Mouse (Mus musculus) lung, postnatal 4 days (tissue): ENCODE data around the gene Sept8.

Source experiments
- DNase-seq, 2 experiments: peaks; one replicate each; pipeline ENCODE4 v3.0.0; 2021

Sept8 gene

DNA sequence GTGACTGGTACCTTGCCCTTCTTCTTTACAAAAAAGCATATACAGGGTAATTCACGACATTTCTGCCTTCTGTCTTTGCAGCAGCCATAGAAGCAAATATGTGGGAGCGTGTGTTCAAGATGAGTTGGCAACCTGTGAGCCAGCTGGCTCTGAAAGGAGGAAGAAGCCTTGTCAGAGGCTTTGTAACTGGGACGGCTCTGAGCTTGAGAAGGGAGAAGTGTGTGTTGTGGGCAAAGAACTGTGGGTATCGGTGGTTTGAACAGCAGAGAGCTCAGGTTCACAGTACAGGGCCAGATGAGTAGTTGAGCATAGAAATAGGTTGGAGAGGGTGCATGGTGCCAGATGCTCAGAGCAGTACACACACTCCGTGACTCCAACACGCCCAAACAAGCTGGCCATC, 22.1 kb upstream of the Sept8 start:
- no peak for DNase-seq

DNA sequence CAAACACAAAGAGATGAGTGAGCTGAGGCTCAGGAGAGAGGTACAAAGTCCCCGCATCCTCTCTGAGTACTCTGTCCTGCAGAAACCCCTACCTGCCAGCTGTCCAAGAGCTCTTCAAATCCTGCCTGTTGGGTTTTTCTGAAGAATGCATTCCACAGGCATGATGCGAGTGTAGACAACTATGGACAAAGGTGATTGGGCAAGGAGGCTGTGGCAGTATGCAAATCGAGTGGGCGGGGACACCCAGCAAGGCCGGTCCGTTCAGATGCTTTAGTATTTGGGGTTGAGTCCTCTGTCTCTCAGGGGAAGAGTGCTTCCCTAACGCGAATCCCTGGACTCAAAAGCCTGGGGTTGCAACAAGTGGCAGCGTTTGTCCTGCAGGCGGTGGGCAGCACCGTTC, 18.5 kb upstream of the Sept8 start:
- DNase-seq: peak; percentile 67 to 80

GRCm38 (mm10) chr11:53502039-53502765, 16.9 kb upstream of the Sept8 start:
- no peak for DNase-seq

DNA sequence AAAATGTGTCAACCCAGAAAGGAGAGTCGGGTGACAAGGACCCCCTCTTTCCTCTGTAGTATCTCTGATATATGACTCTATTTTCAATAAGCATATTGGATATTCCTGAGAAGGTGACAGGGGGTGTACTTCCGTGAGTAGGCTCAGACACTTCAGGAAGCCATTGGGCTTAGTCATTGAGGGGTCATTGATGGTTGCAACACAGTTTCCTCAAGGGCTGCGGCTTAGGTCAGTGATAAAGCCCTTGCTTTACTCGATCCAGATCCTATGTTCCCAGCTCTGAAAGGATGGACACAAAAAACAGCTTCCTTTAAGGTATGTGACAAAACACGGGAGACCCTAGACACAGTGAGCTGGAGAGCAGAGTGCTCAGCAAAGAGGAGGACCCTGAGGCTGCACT, 15.3 kb upstream of the Sept8 start:
- DNase-seq: no peak

- no peak for DNase-seq
These were observed 14.7 kb upstream of the Sept8 start for GRCm38 (mm10) chr11:53504376-53504775.

DNA sequence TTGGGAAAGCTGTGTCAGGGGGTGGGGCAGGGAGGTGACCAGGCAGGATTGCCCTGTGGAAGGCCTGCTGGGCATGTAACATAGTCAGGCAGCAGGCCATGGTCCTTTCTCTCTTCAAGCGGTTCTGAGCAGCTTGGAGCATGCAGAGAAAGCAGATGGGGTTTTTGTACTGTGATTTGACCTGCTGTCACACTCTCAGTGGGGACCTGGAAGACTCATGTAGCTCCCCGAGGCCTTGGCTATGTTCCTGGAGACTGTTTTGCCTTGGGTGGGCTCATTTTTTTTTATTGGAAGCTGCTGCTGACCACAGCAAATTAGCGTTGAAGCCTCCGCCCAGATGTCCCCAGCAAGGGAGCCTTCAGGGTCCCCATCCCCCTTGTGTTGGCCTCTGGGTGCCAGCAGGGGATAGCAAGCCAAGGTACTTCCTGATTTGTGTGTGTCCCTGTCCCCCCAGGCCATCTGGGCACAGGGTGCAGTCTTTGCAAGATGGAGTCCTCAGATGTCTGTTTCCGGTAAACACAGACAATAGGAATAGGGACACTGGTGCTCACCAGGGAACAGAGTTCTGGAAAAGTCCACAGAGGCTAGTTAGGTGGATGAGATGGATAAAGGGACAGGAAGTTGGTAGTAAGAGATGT, 13.9 kb upstream of the Sept8 start:
- no peak for DNase-seq

GRCm38 (mm10) chr11:53507098-53507805, 11.8 kb upstream of the Sept8 start:
- DNase-seq: no peak

GRCm38 (mm10) chr11:53508152-53508551, 10.9 kb upstream of the Sept8 start:
- peak in 1 of 2 experiments; percentile 54 for DNase-seq

DNA sequence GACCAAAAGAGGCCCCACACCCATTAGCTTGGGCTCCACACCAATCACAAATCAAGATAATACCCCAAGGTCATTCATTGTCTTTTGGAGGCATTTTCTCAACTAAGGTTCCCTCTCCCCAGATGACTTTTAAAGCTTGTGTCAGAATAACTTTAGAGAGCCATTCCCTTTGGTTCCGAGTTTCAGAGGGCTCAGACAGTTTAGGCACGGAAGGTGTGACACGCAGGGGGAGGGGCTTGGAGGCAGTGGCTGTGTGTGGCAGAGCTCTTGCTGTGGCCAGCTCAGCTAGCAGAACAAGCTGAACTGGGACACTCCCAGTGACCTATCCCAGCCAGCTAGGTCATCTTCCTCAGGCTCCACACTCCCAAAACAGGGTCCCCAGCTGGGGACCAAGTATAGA, 10.5 kb upstream of the Sept8 start:
- no peak for DNase-seq

DNA sequence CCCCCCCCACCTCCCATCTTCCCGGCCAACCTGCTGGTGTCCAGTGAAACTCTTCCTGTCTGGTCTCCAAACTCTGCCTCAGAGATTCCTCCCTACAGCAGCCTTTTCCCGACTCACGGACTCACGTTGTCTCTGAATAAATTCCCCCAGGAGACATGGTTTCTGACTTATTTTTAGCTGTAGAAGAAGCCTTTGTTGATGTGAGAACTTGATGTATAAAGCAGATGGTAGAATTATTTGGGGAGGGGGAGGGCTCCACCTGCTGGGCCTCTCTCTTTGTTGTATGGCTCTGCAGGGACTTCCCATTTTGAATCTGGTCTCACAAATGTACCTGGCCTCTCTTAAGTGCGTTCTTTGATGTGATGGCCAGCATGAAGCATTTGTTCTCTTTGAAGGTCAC, 8.7 kb upstream of the Sept8 start:
- DNase-seq: no peak

- peak; percentile 35 to 58 for DNase-seq
These were observed 2.1 kb upstream of the Sept8 start for GRCm38 (mm10) chr11:53516775-53517627.

- DNase-seq: no peak
These were observed 298 bp upstream of the Sept8 start for GRCm38 (mm10) chr11:53518759-53519158.

DNA sequence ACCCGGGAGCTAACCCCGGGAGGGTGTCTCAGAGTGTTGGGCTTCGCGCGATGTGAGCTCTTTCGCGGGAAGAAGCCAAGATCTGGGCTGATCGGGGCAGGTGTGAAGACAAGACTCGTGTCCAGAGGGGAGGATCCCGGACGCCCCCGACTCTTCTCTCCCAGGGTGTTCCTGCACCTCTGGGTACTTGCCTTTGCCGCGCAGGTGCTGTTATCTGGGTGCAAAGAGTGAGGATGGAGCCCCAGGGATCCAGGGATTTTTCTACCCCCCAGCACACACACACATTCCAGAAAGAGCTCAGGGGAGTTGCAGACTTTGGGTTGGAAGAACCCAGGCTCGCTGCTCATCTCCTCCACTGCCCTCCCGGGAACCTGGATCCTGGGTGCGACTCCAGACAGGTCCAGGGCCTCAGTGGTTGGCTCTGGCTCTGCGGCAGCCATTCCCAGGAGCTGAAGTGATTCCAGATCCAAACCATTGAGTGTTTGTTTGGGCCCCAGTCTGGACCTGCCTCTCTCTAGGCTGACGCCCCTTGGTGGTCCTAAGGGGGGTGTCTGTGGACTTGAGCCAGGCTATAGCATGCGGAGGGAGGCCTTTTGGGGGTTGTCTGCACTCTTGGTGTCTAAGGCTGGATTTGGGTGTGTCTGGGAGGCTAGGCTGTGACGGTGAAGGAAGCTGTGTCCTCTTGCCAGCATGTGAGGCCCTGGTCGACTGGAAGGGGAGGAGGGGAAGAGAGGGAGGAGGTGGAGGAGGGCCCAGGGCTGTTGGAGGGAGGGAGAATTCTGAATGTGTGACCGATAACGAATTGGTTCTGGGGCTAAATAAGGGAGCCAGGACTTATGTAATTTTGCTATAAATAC, 1.3 kb downstream of the Sept8 start:
- peak; percentile 65 for DNase-seq

- DNase-seq: no peak
These were observed 2.2 kb downstream of the Sept8 start for GRCm38 (mm10) chr11:53521120-53521820.

GRCm38 (mm10) chr11:53521821-53522131, 2.7 kb downstream of the Sept8 start:
- DNase-seq: no peak

DNA sequence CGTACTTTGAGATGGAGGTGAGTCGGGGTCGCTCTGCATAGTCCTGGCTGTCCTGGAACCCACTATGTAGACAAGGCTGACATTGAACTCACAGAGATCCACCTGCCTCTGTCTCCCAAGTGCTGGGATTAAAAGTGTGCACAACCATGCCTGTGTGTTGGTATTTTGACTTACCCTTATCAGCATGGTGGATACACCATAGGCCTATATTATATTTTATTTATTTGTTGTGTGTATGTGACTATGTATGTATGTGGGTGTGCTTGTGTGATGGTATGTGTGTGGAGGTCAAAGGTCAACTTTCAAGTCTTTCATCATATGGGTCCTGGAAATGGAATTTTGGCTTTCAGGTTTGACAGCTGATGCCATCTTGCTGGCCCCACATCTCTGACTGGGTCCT, 3.3 kb downstream of the Sept8 start:
- no peak for DNase-seq

DNA sequence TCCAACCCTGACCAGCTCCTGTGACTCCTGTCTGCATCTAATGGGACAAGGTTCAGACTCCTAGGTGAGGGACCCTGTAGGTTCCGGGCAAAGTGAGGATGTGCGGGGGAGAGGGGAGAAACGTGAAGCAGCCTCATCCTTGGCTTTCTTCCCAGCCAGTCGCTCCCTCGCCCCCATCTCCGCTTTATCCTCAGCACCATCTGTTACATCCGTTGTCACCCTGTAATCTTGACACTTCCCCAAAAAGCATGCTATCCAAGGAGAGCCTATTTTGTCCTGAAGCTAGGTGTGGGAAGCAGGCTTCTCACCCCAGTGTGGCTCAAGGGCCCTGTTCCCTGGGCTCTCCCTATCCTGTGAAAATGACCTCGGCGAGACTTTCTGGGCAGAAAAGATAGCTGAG, 3.9 kb downstream of the Sept8 start:
- no peak for DNase-seq

DNA sequence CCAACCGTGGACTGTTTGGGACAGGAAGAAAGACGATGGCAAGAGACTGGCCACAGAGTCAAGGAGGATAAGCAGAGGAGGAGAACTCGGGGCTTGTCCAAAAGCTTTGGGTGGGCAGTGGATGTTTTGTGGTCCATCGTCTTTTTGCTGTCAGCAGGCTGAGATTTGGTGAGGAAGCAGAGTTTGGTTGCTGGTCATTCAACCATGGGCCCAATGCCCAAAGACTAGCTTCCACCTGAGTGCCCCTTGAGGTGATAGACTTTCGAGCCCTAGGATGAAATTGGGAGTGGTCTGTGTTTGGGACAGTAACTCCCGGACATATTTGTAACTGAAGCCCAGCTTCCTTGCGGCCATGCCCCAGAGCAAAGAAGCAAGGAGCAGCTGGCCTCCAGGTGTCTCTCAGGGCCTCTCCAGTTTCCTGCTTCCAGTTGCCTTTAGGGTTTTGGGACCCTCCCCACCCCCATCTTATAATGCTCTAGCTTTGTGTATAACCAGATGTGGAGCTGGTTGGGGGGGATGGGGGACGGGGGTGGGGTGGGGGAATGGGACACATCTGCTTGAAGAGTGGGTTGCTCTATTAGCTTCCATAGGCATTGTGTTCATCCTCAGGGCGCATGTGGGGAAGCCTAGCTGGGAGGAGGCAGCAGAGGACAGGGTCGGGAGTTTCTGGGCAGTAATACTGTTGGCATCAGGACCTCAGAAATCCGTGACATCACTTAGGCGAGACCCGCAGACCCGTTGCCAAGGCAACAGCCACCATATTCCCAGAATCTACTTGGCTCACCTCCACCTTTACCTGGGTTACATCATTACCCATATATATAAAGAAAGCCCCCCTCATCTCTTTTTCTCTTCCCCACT, 4.7 kb downstream of the Sept8 start:
- DNase-seq: no peak

- peak in 1 of 2 experiments; percentile 46 for DNase-seq
These were observed 5.8 kb downstream of the Sept8 start for GRCm38 (mm10) chr11:53524905-53525304.

DNA sequence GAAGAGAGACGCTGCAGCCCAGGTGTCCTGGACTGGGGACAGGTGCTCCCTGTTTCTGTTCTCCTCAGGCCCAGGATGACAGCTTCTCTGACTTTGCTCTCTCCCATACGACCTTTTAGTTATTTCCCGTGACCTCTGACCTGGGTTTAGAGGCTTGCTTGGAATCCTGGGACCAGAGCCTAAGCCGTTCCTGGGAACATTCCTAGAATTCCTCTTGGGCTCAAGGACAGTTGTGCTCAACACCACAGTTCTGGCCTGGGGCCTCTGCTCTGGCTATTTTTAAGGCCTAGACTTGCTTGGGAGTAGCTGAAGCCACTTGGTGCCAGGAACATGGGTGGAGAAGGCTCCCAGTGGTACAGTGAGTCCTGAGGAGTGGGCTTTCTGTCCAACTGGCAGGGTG, 6.4 kb downstream of the Sept8 start:
- DNase-seq: peak in 1 of 2 experiments; percentile 45
